Mouse (Mus musculus): ENCODE measurements at regions not wholly inside any gene's neighbourhood (a gene's known extent, or its start where the extent isn't known, plus 50 kb on each side); places are given as distances from the start of the nearest gene placed in this dataset.
A peak's percentile ranks its signal among the peaks of the same experiment; 100 is the strongest.
"Not testable (repeated sequence)": the region's sequence is repeated elsewhere in the genome, so short reads cannot be mapped to it uniquely, and the experiment has no call there.

DNA sequence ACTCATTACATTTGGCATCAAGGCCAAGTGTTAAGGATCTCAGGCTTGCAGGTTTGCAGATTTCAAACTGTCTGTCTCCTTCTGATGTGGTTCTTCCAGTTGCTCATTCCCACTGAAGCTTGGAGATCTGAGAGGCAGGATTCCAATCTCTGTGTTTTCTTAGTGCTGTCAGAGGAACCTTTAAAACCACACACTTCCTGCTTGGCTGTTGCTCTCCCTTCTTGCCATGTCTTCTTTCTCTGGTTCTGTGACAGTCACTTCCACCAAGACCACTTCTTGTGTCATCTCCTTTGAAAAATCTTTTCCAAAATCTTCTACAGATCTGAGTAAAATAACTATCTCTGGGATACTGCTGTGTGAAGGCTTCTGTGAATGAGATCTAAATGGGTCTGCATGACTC lies 117.3 kb downstream of the Gm5426 start:
- DNase-seq, result no peak

DNA sequence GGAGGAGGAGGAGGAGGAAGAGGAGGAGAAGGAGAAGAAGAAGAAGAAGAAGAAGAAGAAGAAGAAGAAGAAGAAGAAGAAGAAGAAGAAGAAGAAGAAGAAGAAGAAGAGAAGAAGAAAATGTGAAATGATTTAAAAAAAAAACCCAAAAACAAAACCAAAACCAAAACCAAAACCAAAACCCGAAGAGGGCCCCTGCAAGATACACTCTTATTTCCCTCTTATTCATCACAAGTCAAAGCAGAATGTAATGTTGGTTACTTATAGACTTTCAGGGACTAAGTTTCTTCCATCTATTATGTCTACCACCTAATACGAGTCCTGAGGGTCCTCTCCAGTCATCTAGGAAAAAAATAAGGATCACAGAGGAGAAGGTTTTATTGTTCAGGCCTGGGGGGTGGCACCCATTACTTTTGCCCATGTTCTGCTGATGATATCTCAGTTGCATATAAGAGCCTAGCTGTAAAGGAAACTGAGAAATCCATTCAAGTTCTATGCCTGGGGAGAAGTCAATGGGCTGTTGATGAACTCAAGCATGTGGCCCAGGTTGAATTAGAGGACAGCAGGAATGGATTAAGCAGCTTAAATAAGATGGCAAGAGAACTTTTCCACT lies 118.0 kb downstream of the Gm5426 start:
- DNase-seq, result no peak

DNA sequence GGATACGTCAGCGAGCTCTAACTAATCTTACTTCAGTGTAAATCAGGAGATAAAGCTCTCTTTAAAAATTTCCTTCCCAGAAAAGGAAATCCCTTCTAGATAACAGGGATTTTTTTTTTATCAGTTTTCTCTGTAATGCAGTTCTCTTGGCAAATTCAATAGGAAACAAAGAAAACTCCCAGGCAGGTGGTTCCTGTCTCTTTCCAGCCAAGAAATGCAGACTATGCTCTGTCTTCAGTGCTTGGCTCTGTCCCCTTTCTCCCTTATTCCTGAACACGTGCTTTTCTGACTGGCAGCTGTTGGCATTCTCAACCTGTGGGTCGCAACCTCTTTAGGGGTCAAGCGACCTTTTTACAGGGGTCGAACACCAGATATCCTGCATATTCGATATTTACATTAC lies 121.5 kb downstream of the Gm5426 start:
- peak; percentile 46 to 54 for DNase-seq

DNA sequence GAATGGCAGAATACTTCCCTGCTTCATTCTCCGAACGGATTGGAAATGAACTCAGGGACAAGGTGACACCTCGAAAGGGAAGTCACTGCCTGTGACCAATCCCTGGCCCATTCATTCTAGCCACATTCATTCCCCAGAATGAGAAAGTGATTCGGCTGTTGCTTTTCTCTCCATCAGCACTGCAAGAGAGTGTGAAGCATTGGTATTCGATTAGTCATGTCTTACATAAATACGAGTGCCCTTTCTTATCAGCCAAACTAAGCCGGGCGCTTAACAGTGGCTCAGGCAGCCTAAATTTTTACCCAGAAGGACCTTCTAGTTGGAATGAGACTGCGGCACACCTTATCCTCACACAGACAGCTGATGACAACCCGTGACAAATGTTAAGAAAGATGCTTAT lies 122.8 kb downstream of the Gm5426 start:
- DNase-seq, result no peak

DNA sequence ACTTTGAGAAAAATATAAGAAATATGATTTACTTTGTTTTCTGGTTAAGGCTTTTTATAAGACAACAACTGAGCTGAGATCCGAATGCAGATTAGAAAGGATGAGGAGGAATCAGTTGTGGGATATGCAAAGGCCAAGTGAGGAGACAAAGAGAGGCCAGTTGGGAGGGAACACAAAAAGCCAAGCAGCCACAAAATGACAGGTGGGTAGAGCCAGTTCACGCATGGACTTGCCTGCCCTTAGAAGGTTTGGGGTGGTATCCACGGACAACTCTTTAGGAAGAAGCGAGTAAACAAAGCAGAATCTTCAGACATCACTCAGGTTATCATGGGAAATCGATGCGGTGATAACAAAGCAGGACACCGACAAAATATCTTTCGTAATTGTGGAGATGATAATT lies 123.2 kb downstream of the Gm5426 start:
- no peak for DNase-seq

DNA sequence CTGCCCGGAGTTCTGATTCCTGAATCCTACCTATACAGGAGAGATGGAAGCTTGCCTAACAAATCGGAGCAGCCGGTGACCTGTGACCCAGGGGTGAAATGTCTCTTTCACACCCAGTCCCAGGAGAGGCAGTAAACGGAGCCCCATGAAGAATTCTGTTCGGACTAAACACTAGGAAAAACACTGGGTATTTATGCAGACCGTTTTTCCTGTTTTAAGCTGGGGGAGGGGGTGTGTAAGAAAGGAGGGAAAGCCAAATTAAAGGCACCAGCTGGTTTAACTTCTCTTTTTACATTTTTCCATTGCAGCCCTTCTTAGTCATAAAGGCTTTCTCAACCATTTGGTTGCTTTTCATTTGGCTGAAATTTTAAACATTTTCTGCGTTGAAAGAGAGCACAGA lies 127.1 kb downstream of the Gm5426 start:
- DNase-seq, result peak; percentile 30 to 54

DNA sequence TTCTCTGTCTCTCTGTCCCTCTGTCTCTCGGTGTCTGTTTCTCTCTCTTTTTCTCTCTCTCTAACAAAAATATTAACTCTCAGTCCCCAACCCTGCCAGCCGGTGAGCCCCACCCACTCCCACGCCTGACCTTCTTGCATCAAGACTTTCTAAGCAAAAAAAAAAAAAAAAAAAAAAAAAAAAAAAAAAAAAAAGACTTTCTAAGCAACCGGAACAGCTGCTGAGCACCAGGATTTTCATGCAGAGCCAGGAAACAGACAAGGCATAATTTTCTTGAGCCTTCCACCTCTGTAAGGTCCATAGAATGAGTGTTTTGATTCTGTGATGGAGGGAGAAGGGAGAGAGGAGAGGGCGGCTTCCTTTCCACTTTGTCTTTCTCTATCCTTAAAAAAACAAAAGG lies 128.0 kb downstream of the Gm5426 start:
- peak in 1 of 2 experiments; percentile 12 for DNase-seq

DNA sequence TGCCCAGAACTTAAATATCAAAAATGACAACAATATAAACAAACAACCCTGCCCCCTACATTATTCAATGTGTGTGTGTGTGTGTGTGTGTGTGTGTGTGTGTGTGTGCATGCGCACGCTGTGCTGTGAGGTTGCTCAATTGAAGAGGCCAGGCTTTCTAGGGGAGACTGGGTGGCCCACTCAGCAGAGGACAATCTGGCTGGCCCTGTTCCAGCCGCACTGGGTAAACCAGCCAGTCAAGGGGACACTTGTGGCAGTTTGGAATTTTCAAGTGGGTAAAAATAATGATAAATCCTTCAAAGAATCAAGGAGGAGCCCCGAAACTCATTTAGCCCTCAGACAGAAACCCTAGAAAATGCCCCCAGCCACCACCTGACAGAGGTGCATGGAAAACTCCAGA lies 128.5 kb downstream of the Gm5426 start:
- DNase-seq, result peak in 1 of 2 experiments; percentile 17

DNA sequence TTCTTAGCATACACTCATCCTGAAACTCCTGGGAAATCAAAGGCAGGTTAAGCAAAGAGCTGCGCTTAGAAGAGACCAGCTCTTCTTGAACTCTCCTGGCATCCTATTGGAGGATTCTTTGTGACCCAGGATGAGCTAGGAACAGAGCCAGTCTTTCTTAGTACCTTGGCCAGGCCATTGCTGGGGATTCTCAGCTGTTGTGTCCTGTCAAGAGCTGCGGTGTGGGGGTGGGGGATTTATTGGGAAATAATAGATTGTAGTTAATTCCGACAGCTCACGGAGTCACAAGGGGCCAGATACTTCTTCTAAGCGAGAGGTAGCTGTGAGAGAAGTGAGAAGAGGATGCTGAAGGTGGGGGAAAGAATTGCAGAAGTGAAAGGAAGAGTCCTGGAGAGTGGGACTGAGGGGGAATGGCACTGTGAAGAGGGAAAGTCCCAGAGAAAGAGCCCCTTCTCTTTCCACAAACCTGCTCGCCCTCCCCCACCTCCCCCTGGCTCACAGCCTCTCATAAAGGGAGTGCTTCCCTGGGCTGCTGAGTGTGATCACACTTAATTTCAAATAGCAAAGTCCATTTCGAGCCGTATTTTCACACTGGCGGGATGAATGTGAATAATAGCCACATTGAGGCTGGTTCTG lies 129.8 kb downstream of the Gm5426 start:
- no peak for DNase-seq

DNA sequence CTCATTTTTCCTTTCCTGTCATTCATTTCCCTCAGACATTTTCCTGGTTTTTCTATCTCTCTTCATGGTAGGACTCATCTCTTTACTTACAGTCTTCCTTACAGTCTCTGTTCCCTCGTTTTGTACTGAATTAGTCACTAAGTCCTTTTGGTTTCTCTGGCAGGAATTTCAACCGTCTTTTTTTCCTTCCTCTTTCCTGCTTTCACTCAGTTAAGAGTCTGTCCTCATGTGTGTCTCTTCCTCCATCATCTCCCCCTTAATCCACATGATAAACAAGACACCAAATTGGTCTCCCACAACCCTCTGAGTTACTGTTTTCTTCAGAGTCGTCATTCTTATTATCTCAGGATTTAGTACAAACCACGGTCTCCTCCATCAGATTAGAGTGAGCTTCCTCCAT lies 131.2 kb downstream of the Gm5426 start:
- DNase-seq, result no peak

DNA sequence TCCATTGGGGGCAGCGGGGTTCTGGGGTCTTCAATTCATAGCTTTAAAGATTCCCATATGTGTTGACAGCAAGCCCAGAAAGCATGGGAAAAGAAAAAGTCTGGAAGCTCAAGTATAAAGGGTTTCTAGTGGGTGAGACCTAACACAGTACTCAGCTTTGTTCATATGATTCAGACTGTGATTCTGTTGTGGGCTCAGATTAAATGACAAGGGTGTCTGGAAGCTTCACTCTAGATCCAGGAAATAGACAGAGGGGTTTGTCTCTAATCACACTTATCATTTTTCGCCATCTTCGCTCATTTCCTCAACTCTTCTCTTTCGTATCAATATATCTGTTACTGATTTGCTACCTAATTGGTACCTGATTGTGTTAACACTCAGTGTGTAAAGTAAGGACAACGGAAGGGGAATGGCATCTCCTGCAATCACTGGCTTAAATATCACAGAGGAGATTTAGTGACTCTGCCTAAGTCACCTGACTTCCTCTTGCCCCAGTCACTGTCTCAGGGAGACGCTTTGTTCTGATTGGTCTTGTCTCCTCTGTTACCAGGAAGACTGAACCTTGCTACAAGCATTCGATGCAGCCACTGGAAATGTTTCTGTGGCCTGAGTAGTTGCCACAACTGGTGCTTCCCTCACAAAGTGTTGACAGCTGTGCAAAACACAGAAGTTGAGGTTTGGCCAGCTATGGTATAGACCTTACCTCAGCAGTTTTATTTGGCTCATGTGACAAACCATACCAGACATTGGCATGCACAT lies 137.4 kb downstream of the Gm5426 start:
- no peak for DNase-seq

DNA sequence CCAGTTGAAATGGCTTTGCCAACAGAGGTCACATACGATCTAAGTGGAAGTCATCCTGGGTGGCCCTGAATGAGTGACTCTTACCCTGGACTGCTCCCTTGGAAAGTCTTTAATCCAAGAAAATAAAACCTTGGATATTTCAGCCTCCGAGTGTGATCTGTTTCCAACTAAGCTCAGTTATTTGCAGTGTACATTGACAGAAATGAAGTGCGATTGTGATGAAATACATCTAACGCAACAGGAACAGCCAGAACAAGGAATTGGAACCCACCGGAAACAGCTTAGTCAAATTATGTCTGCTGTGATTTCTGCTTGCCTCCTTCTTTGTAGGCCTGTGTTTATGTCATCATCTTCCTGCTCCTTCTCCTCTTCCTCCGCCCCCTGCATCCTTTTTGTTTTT lies 143.7 kb downstream of the Gm5426 start:
- DNase-seq, result no peak

DNA sequence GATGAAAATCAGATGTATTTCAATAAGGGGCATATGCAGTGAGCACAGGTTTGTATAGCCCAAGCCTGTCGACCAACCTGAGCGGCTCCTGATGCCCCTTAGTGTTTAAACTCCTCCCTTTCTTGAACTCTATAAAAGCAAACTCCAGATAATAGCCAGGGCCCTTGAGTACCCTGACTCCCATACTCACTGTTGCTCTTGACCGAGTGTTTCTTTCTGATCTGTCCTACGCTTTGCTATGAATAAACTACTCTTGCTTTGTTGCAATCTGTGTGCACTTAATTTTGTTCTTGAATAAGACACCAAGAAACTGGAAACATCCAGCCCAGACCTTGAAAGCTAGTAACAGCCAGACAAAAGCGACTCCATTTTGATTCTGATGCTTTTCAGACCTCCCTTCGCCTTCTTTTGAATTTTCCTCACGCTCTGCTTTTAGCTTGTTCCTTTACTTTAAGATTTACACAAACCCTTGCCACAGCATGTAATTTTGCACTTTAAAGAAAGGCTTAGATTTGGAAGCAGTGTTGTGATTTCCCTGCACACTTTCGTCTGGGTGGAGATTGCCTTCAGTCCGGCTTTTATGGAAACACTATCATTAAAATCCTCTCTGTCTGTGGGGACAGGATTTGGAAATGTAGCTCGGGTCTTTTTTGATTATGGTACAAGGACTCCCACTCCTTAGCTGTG lies 149.1 kb downstream of the Gm5426 start:
- no peak for DNase-seq

DNA sequence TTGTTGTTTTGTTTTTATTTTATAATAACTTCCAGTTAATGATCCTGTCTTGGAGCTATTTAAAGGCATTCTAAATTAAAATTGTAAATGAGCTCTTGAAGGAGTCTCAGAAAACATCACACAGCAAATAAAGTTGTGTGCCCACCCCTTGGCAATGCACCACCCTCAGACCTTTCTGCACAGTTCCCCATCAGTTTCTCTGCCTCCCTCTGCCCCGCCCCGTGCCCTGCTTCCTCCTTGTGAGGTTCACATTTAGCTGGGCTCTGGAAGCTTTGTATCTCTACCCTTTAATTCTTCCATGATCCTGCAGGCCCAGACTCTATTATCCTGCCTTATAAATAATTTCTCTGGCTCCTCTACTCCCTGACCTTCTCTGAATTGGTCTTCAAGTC lies 149.7 kb downstream of the Gm5426 start:
- DNase-seq, result peak in 1 of 2 experiments; percentile 17

DNA sequence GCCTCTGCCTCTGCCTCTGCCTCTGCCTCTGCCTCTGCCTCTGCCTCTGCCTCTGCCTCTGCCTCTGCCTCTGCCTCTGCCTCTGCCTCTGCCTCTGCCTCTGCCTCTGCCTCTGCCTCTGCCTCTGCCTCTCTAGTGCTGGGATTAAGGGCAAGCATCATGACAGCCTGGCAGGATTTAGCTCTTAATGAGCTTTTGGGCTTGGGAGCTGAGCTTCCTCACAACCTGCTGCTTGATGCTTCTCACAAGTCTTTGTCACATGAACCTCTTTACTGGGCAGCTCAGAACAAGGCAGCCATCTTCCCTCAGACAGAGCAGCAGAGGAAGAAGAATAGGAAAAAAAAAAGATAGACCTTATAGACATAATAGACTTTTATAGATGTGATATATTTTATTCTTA lies 152.6 kb downstream of the Gm5426 start:
- not testable (repeated sequence) for DNase-seq

DNA sequence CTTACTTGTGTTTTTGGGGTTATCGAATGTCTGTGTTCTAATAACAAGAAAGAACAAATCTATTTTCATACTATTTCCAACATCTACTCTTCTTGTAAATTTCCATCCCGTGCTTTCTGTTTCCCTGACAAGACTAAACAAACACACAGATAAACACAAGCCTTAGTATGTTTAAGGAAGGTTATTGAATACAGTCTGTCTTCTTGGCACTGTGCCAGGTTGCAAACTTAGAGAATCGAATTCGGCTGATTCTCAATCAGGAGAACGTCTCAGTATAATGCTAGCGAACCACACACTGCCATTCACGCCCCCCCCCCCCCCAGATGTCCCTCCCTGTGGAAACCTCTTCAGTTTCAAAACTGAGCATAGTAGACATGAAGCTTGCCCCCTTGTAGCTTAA lies 157.2 kb downstream of the Gm5426 start:
- DNase-seq, result no peak

DNA sequence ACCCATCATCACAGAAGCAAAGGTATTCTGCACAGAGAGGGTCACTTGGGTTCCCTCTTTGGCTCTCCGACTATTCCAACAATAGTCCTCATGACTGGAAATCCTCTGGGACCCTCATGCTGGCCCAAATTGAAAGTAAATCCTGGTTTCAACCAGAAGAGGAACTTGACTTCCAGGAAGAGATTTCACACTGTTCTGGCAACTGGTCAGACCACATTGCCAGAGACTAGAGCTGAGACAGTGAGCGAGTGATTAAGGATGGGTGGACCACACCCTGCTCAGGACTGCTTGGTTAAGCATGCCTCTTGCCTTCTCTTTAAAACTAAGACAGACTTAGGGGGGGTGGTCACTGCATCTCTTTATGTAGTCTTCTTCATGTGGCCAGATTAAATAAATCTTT lies 158.3 kb downstream of the Gm5426 start:
- DNase-seq, result peak; percentile 41 to 65

DNA sequence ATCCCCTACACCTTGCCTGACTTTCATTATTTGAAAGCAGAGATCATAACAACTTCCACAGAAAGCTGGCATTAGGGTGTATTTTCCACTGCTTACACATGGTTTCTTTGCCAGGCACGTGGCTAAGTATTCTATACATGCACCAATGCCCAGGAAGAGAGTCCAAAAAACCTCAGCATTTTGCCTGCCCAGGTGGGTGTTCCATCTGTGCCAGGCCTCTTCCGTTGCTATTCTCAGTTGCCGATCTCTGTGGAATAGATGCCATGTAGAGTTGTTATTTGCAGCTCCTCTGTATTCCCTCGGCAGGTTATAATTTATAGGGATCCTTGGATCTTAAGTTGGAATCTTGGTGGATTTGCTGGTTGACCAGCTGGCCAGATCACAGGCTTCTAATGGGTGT lies 161.3 kb downstream of the Gm5426 start:
- no peak for DNase-seq

DNA sequence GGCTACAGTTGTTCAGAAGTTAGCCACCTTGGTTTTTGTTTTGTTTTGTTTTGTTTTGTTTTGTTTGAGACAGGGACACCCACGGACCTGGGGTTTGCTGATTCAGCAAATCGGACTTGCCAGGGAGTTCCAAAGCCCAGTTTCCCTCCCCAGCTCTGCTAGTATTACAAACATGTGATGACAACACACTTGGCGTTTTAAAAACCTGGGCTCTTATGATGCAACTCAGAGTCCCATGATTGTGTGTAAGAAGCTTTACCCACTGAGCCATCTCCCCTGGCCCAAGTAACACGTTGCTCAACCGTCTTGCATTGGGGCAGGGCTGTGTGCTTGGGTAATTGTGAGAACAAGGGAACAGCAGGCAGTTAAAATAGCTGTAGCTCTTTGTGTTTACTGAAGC lies 162.2 kb downstream of the Gm5426 start:
- DNase-seq, result no peak

DNA sequence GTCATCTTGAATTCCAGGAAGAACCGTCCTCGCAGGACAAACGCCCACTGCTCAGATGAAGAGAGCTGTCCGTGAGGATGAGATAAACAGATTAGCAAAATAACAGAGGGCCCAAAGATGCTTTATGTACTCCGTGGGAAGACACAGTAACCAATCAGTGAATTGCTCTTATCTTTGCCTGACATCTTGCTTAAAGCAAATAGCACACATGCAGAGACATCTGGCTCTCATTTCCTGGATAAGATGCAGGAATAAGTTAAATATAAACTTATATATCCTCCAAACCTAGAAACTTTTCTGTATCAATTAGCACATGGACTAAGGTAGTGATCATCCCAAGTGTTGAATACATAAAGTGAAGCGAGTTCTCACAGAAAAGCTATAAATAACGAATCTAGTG lies 169.3 kb downstream of the Gm5426 start:
- DNase-seq, result no peak

DNA sequence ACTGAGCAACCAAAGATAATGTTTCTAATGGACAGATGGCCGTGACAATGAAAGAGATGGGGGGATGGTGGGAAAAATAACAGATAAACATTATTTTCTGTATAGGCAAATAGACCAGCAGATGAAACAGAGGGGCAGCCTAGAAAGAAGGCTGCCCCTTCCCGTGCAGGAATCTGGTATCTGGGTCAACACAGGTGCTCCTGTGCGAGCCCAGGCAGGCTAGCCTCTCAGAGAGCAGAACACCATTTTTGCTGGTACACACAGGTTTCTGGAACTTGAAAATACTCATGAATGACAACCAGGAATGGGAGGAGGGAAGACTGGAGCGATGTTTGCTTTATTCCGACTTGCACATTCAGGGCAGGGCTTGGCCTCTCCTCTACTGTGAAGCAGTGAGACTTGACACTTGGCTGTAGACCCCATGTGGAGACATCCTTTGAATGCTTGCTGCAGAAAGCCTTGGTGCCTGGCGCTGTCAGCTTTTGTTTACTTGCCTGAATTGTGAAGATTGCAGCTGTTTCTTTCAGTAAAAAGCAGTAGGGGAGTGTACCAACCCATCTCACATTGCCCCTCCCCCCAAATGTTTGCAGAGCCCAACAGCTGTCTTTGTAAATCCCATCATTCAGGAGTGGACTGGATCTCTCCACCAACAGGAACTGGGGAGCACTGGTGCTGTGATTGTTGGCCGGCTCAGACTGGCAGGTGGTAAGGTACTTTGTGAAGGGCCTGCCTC lies 172.5 kb downstream of the Gm5426 start:
- DNase-seq, result no peak

DNA sequence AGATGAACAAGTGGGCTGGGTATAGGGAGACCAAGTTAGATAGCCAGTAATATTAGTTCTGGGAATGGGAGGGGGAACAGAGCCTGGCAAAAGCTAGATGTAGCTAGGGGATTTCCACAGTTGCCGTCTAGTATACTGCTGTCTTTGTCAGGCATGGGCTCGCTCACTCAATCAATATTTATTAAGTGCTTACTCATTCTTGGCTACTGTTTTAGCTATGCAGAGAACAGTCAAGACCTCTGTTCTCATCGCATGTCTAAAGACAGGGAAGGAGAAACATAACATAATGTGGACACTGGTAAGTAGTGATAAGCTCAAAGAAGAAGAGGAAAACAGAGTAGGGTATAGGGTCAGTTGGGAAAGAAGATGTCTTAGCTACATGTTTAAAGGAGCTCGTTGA lies 173.4 kb downstream of the Gm5426 start:
- no peak for DNase-seq

DNA sequence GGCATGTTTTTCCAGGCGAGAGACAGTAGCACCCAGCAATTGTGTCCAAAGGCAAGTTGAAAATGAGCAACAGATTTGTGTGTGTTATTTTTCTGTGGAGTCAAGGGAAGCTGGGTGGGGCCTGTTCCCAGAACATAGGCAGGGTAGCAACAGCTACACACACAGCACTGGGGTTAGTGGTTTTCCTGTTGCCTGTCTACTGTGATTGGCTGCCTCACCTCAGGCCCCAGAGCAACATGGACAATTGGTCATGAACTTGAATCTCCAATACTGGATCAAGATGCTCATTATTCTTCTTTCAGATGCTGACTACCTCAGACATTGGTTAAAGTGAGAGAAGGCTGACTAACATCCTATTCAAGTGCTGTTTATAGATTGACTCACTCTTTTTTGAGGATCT lies 188.9 kb downstream of the Gm5426 start:
- no peak for DNase-seq
